Mouse (Mus musculus): ENCODE measurements around the gene Slc15a5. TPM values are rescaled to one million over a fixed set of nuclear protein-coding genes. Genes with fewer than 3 reads are reported as not detected.

Gene Slc15a5
- polyA plus RNA-seq, 1 experiment from 2014 or later = 0.49 TPM

GRCm38 (mm10) chr6:137985169-137985568, 94.5 kb downstream of the Slc15a5 start:
- Histone ChIP-seq H3K9ac (replicated peaks; ENCODE audit: low read length) (no peak overlapping the region), H3K27me3 (ENCODE audit: control insufficient read depth, insufficient read depth, low read length) (no peaks in the 10 kb centered on the region), H3K9me3 (ENCODE audit: control insufficient read depth, low read length) (no peaks in the 10 kb centered on the region), H3K27ac (replicated peaks; ENCODE audit: low read depth, low read length) (no peak overlapping the region), H3K4me2 (ENCODE audit: low read length) (no peak overlapping the region), H3K4me3 (replicated peaks; ENCODE audit: low read depth, low read length) (no peak overlapping the region), H3K36me3 (ENCODE audit: control insufficient read depth, insufficient read depth, low read length) (no peaks in the 10 kb centered on the region), H3K4me1 (ENCODE audit: control insufficient read depth, insufficient read depth, low read length) (no peaks in the 10 kb centered on the region)
- 91% methylated on average over 6 of the region's 6 CpGs for WGBS
- DNase-seq (no peak), ATAC-seq (ENCODE audit: low FRiP score, low TSS enrichment) (no peak)

- Histone ChIP-seq H3K36me3 (ENCODE audit: control insufficient read depth, insufficient read depth, low read length) (no peaks in the 10 kb centered on the region), H3K27ac (replicated peaks; ENCODE audit: low read depth, low read length) (no peak overlapping the region)
- no peak for ATAC-seq (ENCODE audit: low FRiP score, low TSS enrichment)
Observed at GRCm38 (mm10) chr6:137982195-137982737, 97.5 kb downstream of the Slc15a5 start.

DNA sequence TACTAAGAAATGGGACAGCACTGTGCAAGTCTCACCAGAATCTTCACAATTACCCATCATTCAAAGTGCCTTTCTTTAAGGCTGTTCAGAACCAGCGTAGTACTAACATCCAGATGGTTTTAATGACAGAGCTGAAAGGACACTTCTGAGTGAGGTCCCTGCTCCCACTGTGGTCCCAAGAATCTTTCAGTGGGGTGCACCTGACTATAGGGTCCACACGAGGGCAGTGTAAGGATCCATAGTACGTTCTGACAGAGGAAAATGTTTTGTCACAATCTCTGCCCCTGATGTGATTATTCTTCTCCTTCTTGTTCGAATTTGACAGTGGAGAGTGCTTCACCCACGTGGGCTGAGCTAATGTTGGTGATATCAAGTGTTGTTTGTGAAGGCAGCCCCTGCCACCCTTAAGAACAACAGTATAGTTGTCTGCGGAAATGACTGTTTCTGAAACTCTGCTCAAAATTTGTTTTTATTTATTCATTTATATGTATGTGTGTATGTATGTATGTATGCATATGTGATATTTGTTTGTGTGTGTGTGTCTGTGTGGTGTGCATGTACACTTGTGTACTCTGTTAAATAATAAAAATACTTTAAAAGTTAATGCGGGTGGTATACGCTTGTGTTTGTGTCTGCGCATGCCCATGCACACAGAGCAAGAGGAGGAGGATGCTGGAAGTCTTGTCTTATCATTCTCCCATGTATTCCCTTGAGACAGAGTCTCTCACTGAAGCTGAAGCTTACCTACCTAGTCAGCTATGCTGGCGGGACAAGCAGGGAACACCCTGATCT, 98.6 kb downstream of the Slc15a5 start:
- H3K27me3 ChIP-seq (ENCODE audit: control insufficient read depth, insufficient read depth, low read length) = no peaks in the 10 kb centered on the region
- H3K27ac ChIP-seq (replicated peaks; ENCODE audit: low read depth, low read length) = no peak overlapping the region
- no peak overlapping the region for H3K9ac ChIP-seq (replicated peaks; ENCODE audit: low read length)
- H3K4me2 ChIP-seq (ENCODE audit: low read length) = no peak overlapping the region
- H3K4me3 ChIP-seq (replicated peaks; ENCODE audit: low read depth, low read length) = no peak overlapping the region
- no peaks in the 10 kb centered on the region for H3K9me3 ChIP-seq (ENCODE audit: control insufficient read depth, low read length)
- 82% methylated on average over 10 of the region's 10 CpGs for WGBS
- H3K4me1 ChIP-seq (ENCODE audit: control insufficient read depth, insufficient read depth, low read length) = no peaks in the 10 kb centered on the region
- H3K36me3 ChIP-seq (ENCODE audit: control insufficient read depth, insufficient read depth, low read length) = no peaks in the 10 kb centered on the region
- DNase-seq = peak; percentile 40
- ATAC-seq (ENCODE audit: low FRiP score, low TSS enrichment) = no peak

More at GRCm38 (mm10) chr6:137982195-137982737, 97.5 kb downstream of the Slc15a5 start:
- H3K9ac ChIP-seq (replicated peaks; ENCODE audit: low read length) = no peak overlapping the region
- no peaks in the 10 kb centered on the region for H3K4me1 ChIP-seq (ENCODE audit: control insufficient read depth, insufficient read depth, low read length)
- 52% methylated on average over 19 of the region's 19 CpGs for WGBS
- 0 out of 2 replicates have a peak overlapping the region, but pooled peaks have one; percentile 4 for H3K4me2 ChIP-seq (ENCODE audit: low read length)
- no peak overlapping the region for H3K4me3 ChIP-seq (replicated peaks; ENCODE audit: low read depth, low read length)
- H3K27me3 ChIP-seq (ENCODE audit: control insufficient read depth, insufficient read depth, low read length) = no peaks in the 10 kb centered on the region
- no peaks in the 10 kb centered on the region for H3K9me3 ChIP-seq (ENCODE audit: control insufficient read depth, low read length)
- peak; percentile 53 for DNase-seq

- no peak overlapping the region for H3K4me2 ChIP-seq (ENCODE audit: low read length)
- H3K9ac ChIP-seq (replicated peaks; ENCODE audit: low read length) = no peak overlapping the region
- no peaks in the 10 kb centered on the region for H3K4me1 ChIP-seq (ENCODE audit: control insufficient read depth, insufficient read depth, low read length)
- DNase-seq (peak; percentile 8), ATAC-seq (ENCODE audit: low FRiP score, low TSS enrichment) (no peak)
- no peak overlapping the region for H3K27ac ChIP-seq (replicated peaks; ENCODE audit: low read depth, low read length)
- no peak overlapping the region for H3K4me3 ChIP-seq (replicated peaks; ENCODE audit: low read depth, low read length)
- no peaks in the 10 kb centered on the region for H3K27me3 ChIP-seq (ENCODE audit: control insufficient read depth, insufficient read depth, low read length)
- H3K9me3 ChIP-seq (ENCODE audit: control insufficient read depth, low read length) = no peaks in the 10 kb centered on the region
- no peaks in the 10 kb centered on the region for H3K36me3 ChIP-seq (ENCODE audit: control insufficient read depth, insufficient read depth, low read length)
- WGBS = 78% methylated on average over 8 of the region's 8 CpGs
Observed at GRCm38 (mm10) chr6:137980413-137980812, 99.3 kb downstream of the Slc15a5 start.

GRCm38 (mm10) chr6:137979802-137980201, 99.9 kb downstream of the Slc15a5 start:
- ATAC-seq (ENCODE audit: low FRiP score, low TSS enrichment) = no peak
- Histone ChIP-seq H3K4me2 (ENCODE audit: low read length) (no peak overlapping the region), H3K27ac (replicated peaks; ENCODE audit: low read depth, low read length) (no peak overlapping the region), H3K9ac (replicated peaks; ENCODE audit: low read length) (no peak overlapping the region), H3K4me3 (replicated peaks; ENCODE audit: low read depth, low read length) (no peak overlapping the region), H3K4me1 (ENCODE audit: control insufficient read depth, insufficient read depth, low read length) (no peaks in the 10 kb centered on the region), H3K27me3 (ENCODE audit: control insufficient read depth, insufficient read depth, low read length) (no peaks in the 10 kb centered on the region), H3K36me3 (ENCODE audit: control insufficient read depth, insufficient read depth, low read length) (no peaks in the 10 kb centered on the region), H3K9me3 (ENCODE audit: control insufficient read depth, low read length) (no peaks in the 10 kb centered on the region)
- DNase-seq = peak; percentile 45
- 50% methylated on average over 12 of the region's 12 CpGs for WGBS

- Histone ChIP-seq H3K4me3 (replicated peaks; ENCODE audit: low read depth, low read length) (no peak overlapping the region), H3K27me3 (ENCODE audit: control insufficient read depth, insufficient read depth, low read length) (no peaks in the 10 kb centered on the region), H3K9me3 (ENCODE audit: control insufficient read depth, low read length) (no peaks in the 10 kb centered on the region), H3K4me1 (ENCODE audit: control insufficient read depth, insufficient read depth, low read length) (no peaks in the 10 kb centered on the region), H3K4me2 (ENCODE audit: low read length) (no peak overlapping the region), H3K9ac (replicated peaks; ENCODE audit: low read length) (no peak overlapping the region), H3K27ac (replicated peaks; ENCODE audit: low read depth, low read length) (no peak overlapping the region), H3K36me3 (ENCODE audit: control insufficient read depth, insufficient read depth, low read length) (no peaks in the 10 kb centered on the region)
- no peak for ATAC-seq (ENCODE audit: low FRiP score, low TSS enrichment)
- DNase-seq = no peak
- WGBS = 63% methylated on average over 3 of the region's 3 CpGs
Observed at GRCm38 (mm10) chr6:137976021-137976420, 103.7 kb downstream of the Slc15a5 start.

GRCm38 (mm10) chr6:137963703-137964102, 116.0 kb downstream of the Slc15a5 start:
- no peak overlapping the region for H3K27ac ChIP-seq (replicated peaks; ENCODE audit: low read depth, low read length)
- no peak overlapping the region for H3K4me3 ChIP-seq (replicated peaks; ENCODE audit: low read depth, low read length)
- no peak overlapping the region for H3K9ac ChIP-seq (replicated peaks; ENCODE audit: low read length)
- no peaks in the 10 kb centered on the region for H3K27me3 ChIP-seq (ENCODE audit: control insufficient read depth, insufficient read depth, low read length)
- H3K4me1 ChIP-seq (ENCODE audit: control insufficient read depth, insufficient read depth, low read length) = no peaks in the 10 kb centered on the region
- H3K4me2 ChIP-seq (ENCODE audit: low read length) = no peak overlapping the region
- ATAC-seq (ENCODE audit: low FRiP score, low TSS enrichment) (no peak), DNase-seq (no peak)
- WGBS = 84% methylated on average over 7 of the region's 7 CpGs
- no peaks in the 10 kb centered on the region for H3K36me3 ChIP-seq (ENCODE audit: control insufficient read depth, insufficient read depth, low read length)
- no peaks in the 10 kb centered on the region for H3K9me3 ChIP-seq (ENCODE audit: control insufficient read depth, low read length)

- no peak overlapping the region for H3K9ac ChIP-seq (replicated peaks; ENCODE audit: low read length)
- H3K4me1 ChIP-seq (ENCODE audit: control insufficient read depth, insufficient read depth, low read length) = no peaks in the 10 kb centered on the region
- H3K36me3 ChIP-seq (ENCODE audit: control insufficient read depth, insufficient read depth, low read length) = no peaks in the 10 kb centered on the region
- no peak overlapping the region for H3K27ac ChIP-seq (replicated peaks; ENCODE audit: low read depth, low read length)
- no peak overlapping the region for H3K4me3 ChIP-seq (replicated peaks; ENCODE audit: low read depth, low read length)
- ATAC-seq (ENCODE audit: low FRiP score, low TSS enrichment) (no peak), DNase-seq (no peak)
- H3K27me3 ChIP-seq (ENCODE audit: control insufficient read depth, insufficient read depth, low read length) = no peaks in the 10 kb centered on the region
- 74% methylated on average over 4 of the region's 4 CpGs for WGBS
- no peak overlapping the region for H3K4me2 ChIP-seq (ENCODE audit: low read length)
- no peaks in the 10 kb centered on the region for H3K9me3 ChIP-seq (ENCODE audit: control insufficient read depth, low read length)
Observed at GRCm38 (mm10) chr6:137962836-137963235, 116.9 kb downstream of the Slc15a5 start.

Measured in midbrain, embryonic 14.5 days (tissue).